Mouse (Mus musculus) testis, adult 2 months (tissue): ENCODE measurements around the gene Taf10. TPM values are rescaled to one million over a fixed set of nuclear protein-coding genes. Genes with fewer than 3 reads are reported as not detected.

ENCODE experiments used
- H3K27ac ChIP-seq: fragments of 200-500 bp; 2 replicates; pipeline ENCODE4 v1.5.1; 2012; ENCODE audit warnings: low read depth, low read length; ENCODE audit not compliant: control insufficient read depth, insufficient read depth
- H3K27me3 ChIP-seq: fragments of 200-500 bp; 2 replicates; pipeline ENCODE4 v1.6.1; 2012; ENCODE audit warnings: mild to moderate bottlenecking, low read length, moderate library complexity; ENCODE audit not compliant: control insufficient read depth, insufficient read depth
- H3K36me3 ChIP-seq: fragments of 200-500 bp; 2 replicates; pipeline ENCODE4 v1.6.1; 2012; ENCODE audit warnings: mild to moderate bottlenecking, low read length; ENCODE audit not compliant: control insufficient read depth, insufficient read depth
- H3K4me1 ChIP-seq: fragments of 200-500 bp; 2 replicates; pipeline ENCODE4 v1.6.1; 2012; ENCODE audit warnings: low read length; ENCODE audit not compliant: control insufficient read depth, insufficient read depth
- H3K4me3 ChIP-seq: fragments of 200-500 bp; 2 replicates; pipeline ENCODE4 v1.5.1; 2012; ENCODE audit warnings: low read depth, mild to moderate bottlenecking, low read length, moderate library complexity, mixed read lengths; ENCODE audit not compliant: control insufficient read depth
- CTCF ChIP-seq: fragments of 200-500 bp; IDR thresholded peaks from 2 replicates; pipeline ENCODE4 v1.5.1; 2012; ENCODE audit warnings: low read depth, mild to moderate bottlenecking, inconsistent platforms, low read length, moderate library complexity; ENCODE audit not compliant: control insufficient read depth, insufficient read depth, insufficient replicate concordance
- POLR2A ChIP-seq: fragments of 200-500 bp; IDR thresholded peaks from 2 replicates; pipeline ENCODE4 v1.6.1; 2012; ENCODE audit warnings: low read depth, mild to moderate bottlenecking, inconsistent platforms, low read length, moderate library complexity; ENCODE audit not compliant: control insufficient read depth
- polyA plus RNA-seq: library from polyadenylated mRNA; depleted of rRNA; stranded (reverse); fragments of >200 nt; gene quantifications from 2 replicates; pipeline ENCODE4 v1.2.3, GENCODE M21; 2012

The Taf10 gene
- polyA plus RNA-seq, 1 experiment, result 472 TPM

DNA sequence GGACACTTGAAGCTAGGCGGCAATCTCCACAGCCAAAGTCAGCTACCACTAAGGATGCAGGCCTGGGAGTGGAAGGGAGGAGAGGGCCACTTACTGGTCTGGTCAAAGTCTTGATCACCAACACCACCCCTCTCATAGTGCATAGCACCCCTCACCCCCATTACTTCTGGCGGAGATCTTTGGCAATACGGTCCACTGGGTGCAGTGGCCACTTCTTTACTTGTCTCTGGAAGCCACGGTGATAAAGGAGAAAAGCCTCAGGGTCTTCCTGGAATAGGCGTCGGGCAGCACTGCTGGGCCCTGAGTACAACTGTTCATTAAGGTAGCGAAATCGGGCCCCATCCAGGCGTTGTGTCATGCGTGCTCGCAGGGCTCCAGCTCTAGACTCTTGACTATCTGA, 10.3 kb downstream of the Taf10 start:
- no peak for TF ChIP-seq POLR2A
- no peak for TF ChIP-seq CTCF
- Histone ChIP-seq H3K27me3 (no peaks in the 10 kb centered on the region), H3K4me3 (no peak overlapping the region), H3K4me1 (peaks cover 3% of the 10 kb centered on the region), H3K27ac (no peak overlapping the region), H3K36me3 (no peaks in the 10 kb centered on the region)

DNA sequence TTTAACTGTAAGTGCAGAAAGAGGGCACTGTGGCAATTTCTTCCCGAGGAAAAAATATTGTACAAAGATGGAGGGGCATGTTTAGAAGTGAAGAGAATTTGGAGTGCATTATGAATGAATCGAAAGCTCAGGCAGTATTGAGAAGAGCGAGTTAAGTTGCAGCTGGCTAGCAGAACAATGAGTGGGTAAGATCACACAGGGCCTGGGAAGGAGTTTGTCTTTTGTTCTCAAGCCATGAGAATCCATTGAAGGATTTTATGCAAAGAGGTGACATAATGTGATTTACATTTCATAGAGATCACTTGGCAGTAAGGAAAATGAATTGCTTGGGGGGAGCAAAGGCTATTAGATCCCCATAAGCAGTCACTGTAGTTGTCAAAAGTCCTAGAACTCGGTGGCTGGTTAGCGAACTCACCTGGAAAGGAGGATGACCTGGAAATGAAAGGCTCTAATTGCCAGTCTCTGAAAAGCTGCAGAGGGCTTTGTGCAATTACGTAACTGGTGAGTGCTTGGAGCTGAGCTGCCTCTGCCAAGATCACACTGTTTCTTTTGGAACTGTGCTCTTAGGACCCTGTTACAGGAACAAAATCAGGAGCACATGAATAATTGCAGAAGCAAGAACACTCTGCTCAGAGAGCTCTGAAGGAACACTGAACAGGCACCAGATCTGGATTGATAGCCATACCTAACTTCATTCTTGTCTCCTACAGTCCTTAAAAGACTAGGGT, 15.3 kb downstream of the Taf10 start:
- no peak overlapping the region for H3K4me3 ChIP-seq
- H3K4me1 ChIP-seq, result no peaks in the 10 kb centered on the region
- H3K27me3 ChIP-seq, result no peaks in the 10 kb centered on the region
- TF ChIP-seq POLR2A (no peak), CTCF (no peak)
- H3K36me3 ChIP-seq, result no peaks in the 10 kb centered on the region
- H3K27ac ChIP-seq, result peak overlapping the region; percentile 30; the same call in 1 of the 2 replicates

- no peaks in the 10 kb centered on the region for H3K36me3 ChIP-seq
- H3K27me3 ChIP-seq, result no peaks in the 10 kb centered on the region
- H3K27ac ChIP-seq, result no peak overlapping the region
- H3K4me1 ChIP-seq, result no peaks in the 10 kb centered on the region
- TF ChIP-seq POLR2A, result no peak
- TF ChIP-seq CTCF, result no peak
- no peak overlapping the region for H3K4me3 ChIP-seq
Measured at GRCm38 (mm10) chr7:105726980-105727325, 17.2 kb downstream of the Taf10 start.

DNA sequence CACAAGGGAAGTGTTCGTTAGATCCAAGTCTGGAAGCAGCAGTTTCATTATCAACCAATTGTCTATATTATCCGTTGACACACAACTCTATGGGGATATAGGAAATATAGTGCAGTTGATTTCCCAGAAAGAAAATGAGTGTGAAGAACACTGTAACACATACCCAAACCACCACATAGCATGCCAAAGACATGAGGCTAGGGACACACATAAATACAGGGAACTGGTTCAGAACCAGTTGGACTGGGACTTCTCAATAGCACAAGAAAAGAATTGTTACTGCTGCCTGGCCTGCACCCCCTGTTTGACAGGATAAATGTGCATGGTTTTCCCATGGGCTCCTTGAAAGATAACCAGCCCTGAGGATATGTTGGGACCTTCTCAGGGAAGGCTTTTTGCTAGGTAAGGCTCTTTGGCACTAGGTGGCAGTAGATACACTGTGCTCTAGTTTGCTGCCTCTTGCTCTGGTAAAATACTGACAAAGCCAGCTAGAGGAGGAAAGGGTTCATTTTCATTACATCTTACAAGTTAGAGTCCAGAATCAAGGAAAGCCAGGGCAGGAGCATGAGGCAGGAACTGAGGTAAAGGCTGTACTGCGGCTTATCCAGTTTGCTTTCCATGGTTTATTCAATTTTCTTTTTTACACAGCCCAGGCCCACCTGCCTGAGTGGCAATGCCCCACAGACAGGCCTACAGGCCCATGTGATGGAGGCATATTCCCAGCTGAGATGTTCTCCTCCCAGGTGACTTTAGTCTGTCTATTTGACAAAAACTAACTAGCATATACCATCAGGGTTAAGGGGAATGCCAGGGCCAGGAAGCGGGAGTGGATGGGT, 17.8 kb downstream of the Taf10 start:
- TF ChIP-seq POLR2A, result no peak
- TF ChIP-seq CTCF, result no peak
- H3K4me3 ChIP-seq, result no peak overlapping the region
- H3K27ac ChIP-seq, result no peak overlapping the region
- no peaks in the 10 kb centered on the region for H3K36me3 ChIP-seq
- H3K27me3 ChIP-seq, result no peaks in the 10 kb centered on the region
- H3K4me1 ChIP-seq, result no peaks in the 10 kb centered on the region

DNA sequence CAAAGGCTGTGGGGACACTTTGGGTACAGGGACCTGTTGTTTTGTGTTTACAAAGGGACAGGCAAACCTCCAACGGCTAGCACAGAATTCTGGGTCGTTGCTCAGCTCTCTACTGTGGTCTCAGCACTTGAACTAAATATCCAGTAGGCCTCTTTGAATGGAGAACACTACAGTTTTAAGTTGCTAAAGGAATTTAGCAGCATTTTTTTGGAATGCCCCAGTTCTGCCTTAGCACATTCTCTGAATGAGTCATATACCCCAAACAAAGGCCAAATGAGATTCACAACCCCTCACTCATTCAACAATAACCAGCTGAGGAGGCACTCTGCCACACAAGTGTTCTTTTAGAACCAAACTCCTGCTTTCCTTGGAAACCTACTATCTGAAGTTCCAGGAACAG, 22.2 kb downstream of the Taf10 start:
- Histone ChIP-seq H3K36me3 (no peaks in the 10 kb centered on the region), H3K27me3 (no peaks in the 10 kb centered on the region), H3K27ac (no peak overlapping the region), H3K4me1 (no peaks in the 10 kb centered on the region), H3K4me3 (no peak overlapping the region)
- TF ChIP-seq CTCF (no peak), POLR2A (no peak)

- no peak overlapping the region for H3K4me3 ChIP-seq
- TF ChIP-seq CTCF (no peak), POLR2A (no peak)
- no peak overlapping the region for H3K27ac ChIP-seq
- H3K27me3 ChIP-seq, result no peaks in the 10 kb centered on the region
- H3K4me1 ChIP-seq, result no peaks in the 10 kb centered on the region
- no peaks in the 10 kb centered on the region for H3K36me3 ChIP-seq
Measured at GRCm38 (mm10) chr7:105715366-105715765, 28.8 kb downstream of the Taf10 start.

- no peak overlapping the region for H3K27ac ChIP-seq
- H3K27me3 ChIP-seq, result no peaks in the 10 kb centered on the region
- no peaks in the 10 kb centered on the region for H3K4me1 ChIP-seq
- TF ChIP-seq POLR2A (no peak), CTCF (no peak)
- no peaks in the 10 kb centered on the region; the same call in none of the 2 replicates for H3K36me3 ChIP-seq
- H3K4me3 ChIP-seq, result no peak overlapping the region
Measured at GRCm38 (mm10) chr7:105708733-105709132, 35.4 kb downstream of the Taf10 start.

GRCm38 (mm10) chr7:105703816-105704215, 40.3 kb downstream of the Taf10 start:
- Histone ChIP-seq H3K36me3 (no peaks in the 10 kb centered on the region; the same call in none of the 2 replicates), H3K27me3 (no peaks in the 10 kb centered on the region), H3K27ac (no peak overlapping the region), H3K4me3 (no peak overlapping the region), H3K4me1 (no peaks in the 10 kb centered on the region)
- no peak for TF ChIP-seq CTCF
- TF ChIP-seq POLR2A, result no peak
